Mouse (Mus musculus): ENCODE results near the gene Sh2d1b1.
"Not testable (repeated sequence)": the region's sequence is repeated elsewhere in the genome, so short reads cannot be mapped to it uniquely, and the experiment has no call there.

Gene Sh2d1b1

DNA sequence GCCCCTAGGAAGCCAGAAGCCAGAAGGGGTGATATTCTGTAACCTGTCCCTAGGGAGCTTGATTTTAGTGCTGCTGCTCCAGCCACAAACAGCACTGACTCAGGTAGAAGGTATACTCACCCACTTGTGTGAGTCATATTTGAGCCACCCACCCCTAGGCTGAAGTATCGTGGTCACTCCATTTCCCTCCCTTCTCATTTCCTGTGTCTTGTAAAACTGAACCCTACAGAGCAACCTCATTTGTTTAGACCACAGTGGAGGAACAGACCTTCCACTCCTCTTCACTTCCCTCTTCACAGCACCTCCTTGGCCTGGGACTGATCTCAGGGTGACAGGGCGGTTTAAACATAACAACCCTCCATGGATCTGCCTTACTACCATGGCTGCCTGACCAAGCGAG, at the start of gene Sh2d1b1:
Gene Sh2d1b1 (plus strand): TSS at position 305 of the 400 bp plus-strand sequence.
- no peak for DNase-seq (ENCODE audit: low spot score)

DNA sequence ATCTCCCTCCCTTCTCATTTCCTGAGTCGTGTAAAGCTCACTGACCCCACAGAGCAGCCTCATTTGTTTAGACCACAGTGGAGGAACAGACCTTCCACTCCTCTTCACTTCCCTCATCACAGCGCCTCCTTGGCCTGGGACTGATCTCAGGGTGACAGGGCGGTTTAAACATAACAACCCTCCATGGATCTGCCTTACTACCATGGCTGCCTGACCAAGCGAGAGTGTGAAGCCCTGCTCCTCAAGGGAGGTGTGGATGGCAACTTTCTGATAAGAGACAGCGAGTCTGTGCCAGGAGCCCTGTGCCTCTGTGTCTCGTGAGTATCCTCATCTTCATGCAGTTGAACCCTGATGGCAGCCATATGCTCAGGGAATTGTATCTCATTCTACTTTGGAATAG, 44.4 kb upstream of the Sh2d1b1 start, which contains the start of gene Sh2d1b2:
Gene Sh2d1b2 (plus strand): TSS at position 62 of the 400 bp plus-strand sequence.
- DNase-seq (ENCODE audit: low spot score) = not testable (repeated sequence)

DNA sequence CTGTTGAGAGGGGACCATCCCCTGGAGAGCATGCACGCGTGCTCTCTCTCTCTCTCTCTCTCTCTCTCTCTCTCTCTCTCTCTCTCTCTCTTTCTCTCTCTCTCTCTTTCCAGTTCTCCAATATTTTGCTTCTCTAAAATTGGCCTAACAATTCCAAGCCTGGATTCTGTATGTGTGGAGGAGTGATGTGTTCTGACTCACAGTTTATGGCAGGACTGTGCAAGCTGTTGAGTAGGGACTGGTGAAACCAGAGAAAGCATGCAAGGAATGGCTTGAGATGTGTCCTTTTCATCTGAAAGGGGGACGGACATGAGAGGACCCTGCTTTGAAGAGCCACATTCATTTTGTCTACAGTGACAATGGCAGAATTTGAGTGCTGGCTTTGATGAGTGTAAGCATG, 32.1 kb upstream of the Sh2d1b1 start:
- no peak for DNase-seq (ENCODE audit: low spot score)

DNA sequence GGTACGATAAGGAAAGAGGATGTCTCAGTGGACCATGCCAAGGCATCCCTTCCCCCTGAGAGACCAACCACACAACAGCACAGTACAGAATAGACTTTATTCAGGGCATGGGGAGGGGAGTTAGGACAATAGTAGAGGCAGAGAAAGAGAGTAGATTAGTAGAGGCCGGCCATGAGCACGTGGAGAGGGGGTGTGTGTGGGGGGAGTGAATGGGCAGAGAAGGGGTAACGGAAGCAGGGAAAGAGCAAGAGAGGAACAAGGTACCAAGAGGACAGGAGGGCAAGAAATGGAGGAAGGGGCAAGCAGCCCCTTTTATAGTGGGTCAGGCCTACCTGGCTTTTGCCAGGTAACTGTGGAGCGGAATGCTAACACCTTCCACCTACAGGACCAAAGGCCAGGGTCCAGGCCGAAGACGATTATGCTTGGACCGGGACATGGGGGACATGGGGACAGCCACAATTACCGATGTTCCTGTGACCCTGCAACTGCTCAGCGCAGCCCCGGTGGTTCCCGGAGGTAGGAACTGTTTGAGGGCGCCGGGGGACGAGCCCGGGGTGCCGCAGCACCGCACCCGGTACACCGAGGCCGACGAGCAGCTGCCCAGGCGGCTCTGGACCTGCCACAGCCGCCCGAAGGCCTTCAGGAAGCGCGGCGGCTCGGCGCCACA, 22.1 kb upstream of the Sh2d1b1 start:
- no peak for DNase-seq (ENCODE audit: low spot score)

DNA sequence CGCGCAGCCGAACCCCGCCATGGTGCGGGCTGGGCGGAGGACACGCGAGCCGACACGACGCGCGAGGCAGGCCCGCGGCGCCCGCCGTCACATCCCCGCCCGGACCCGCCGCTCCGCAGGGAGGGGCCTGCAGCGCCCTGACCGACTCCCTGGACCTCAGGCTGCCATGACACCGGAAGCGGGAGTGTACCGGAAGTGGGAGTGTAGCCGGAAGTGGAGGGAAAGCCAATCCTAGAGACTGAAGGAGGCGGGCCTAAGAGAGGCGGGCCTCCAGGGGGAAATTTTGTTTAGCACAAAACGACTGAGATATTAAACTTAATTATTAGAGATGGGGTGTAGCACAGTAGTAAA, 21.6 kb upstream of the Sh2d1b1 start:
- peak; percentile 79 for DNase-seq (ENCODE audit: low spot score)

DNA sequence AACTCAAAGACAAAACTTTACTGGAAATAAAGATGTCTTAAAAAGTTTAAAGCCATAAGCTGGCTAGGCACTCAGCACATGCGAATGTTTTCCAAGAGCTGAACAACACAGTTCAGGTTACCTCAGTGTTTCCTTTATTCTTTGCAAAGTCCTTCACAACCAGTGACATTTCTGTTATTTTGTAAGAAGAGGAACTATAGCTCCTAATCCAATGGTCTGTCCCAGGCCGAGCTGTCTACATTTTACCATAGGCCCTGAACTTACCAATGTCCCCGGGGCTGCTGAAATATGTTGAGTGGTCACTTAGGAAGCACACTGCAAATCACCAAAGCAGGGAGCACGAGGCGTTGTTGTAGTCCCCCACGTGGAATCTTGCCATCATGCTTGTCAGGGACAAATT, 6.8 kb upstream of the Sh2d1b1 start:
- no peak for DNase-seq (ENCODE audit: low spot score)

DNA sequence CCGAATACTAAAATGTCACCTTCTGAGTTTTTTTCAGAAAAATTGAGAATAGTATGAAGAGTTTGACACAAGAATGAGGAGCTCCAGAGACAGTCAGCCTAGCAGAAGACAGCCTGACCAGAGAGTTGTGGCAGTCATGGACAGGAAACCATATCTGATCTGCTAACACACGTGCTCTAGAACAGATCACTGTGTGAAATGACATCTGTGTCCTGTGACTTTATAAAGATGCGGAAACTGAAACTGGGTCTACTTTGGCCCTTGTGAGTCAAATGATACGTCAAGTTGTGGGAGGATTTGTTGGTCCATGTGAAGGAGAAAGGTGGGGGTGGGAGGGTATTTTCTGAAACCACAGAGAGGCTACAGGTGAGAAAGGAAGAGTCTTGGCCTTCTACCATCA, 6.4 kb upstream of the Sh2d1b1 start:
- DNase-seq (ENCODE audit: low spot score) = no peak

DNA sequence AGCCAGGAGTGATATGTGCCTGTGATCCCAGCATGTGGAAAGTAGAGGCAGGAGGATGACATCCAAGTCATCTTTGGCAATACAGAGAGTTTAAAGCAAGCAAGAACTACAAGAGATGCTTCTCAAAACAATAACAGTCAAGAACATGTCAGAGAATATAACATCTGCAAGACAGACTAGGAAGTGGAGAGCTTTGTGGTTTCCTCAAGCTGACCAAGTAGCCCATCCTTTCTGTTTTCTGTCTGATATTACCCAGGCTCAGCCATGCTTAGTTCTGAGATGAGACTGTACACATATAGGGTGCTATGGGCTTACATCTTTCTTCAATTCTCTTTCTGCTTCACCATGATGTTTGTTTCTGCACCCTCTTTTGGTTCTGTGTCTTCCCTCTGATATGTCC, 3.9 kb upstream of the Sh2d1b1 start:
- no peak for DNase-seq (ENCODE audit: low spot score)

DNA sequence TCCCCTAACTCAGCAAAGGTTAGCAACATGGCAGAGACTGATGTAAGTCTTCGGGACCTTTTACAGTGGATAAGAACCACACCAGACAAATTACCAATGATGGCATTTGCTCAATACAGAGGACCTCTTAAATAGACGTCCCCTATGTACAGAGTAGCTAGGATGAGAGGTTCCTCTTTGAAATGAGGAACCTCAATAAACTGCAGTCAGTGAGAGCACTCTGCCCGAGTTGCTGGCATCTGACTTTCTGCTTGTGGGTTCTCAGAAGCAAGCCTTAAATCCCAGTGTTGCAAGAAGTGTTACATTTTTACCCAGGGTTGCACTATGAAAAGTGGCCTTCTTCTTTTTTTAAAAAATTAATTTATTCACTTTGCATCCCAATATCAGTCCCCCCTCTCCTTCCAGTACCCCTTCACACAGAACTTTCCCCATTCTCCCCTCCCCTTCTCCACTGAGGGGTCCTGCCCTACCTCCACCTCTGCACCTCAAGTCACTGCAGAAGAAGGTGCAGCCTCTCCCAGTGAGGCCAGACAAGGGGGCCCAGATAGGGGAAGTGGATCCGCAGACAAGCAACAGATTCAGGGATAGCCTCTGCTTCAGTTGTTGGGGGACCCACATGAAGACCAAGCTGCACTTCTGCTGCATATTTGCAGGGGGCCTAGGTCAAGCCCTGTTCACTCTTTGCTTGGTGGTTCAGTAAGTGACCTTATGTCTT, 5.5 kb downstream of the Sh2d1b1 start:
- no peak for DNase-seq (ENCODE audit: low spot score)

DNA sequence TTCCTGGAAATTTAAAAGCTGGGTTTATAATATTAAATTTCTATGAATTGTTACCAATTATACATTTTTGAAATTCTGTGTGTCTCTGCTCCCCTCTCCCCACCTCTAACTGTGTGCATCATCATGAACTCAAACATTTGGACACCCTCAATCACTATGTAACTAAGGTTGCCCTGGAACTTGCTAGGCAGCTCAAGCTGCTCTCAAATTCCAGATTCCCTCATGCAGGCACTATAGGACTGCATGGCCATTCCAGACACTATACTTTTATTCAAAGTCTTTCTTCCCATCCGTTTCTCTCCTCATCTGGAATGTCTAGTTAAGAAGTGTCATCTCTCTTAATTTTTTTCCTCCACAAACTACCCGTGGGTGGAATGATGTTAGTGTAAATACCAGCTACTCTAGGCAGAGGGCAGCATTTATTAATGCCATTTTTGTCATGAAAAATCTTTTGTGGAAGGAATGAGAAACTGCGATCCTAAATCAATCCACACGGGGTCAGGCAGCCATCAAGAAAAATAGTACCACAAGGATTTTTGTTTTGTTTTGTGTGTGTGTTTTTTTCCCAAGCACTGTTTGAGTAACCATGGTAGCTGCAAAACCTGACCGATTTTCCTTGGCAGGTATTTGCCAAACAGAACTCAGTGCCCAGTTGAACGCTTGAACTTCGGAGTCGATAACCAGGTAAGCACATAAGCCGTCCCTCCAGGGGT, 15.3 kb downstream of the Sh2d1b1 start:
- no peak for DNase-seq (ENCODE audit: low spot score)

DNA sequence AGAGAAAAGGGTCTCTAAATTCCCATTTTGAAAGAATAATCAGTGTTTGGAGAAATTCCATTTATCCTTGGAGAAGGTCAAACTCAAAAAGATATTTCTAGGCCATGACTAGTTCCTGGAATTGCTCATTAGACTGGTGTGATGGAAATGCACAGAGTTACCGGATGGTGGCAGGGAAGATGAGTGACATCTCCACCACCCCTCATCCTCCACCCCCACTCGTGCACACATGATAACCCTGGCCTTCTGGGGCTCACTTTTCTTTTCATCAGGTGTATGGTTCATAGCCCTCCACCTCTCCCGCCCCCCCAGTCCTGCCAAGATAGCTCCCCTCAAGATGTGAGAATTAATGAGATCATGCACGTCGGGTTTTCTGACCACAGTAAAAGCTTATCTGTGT, 16.1 kb downstream of the Sh2d1b1 start:
- DNase-seq (ENCODE audit: low spot score) = no peak

DNA sequence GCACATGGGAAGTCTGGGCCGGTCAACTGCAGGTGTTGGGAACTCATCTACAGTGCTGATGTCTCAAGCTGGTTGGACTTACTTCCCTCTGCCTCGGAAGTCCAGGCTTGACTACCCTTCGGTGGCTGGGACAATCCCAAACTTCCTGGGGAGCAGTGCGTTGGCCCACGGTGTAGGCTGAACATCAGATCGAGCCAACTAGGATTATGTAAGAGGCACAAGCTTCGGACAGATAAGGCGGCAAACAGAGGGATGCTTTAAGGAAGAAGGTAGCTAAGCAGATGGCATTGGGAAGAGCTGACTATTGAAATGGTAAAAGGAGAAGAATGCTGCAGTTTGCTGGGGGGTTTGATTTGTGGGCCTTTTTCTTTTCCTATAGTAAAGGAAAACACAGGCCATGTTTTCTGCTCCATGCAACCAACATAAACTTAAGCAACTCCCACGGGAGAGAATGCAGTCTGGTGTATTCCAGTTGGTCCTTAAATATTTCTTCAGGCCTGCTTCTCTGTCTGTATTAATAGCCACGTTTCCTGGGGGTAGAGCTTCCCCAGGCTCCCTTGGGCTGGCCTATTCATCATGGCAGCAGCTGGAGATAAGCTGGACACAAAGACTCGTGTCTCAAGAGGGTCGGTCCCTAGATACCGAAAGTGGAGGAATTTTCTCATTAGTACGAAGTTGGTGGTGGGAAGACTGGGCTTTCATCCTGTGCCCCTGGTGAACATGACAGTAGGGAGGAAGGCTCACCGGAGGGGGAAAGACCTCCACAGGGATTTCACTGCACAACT, 17.9 kb downstream of the Sh2d1b1 start:
- no peak for DNase-seq (ENCODE audit: low spot score)

DNA sequence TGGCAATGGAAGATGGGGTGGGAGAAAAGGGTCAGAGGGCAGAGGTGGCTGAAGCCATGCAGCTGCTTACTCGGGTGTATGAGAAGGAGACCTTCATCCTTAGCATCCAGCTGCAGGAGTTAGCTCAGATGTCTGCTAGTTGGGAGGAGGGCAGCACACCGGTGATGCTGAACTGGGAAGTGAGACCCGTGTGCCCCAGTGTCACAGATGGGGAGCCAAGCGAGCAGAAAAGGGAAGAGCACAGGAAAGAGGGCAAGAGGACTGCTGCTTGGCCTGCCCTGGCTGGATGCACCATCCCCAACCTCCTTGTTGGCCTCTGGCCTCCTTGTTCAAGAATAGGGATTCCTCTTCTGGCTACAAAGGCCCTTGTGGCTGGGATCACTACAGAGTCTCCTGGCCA, 22.4 kb downstream of the Sh2d1b1 start:
- no peak for DNase-seq (ENCODE audit: low spot score)

DNA sequence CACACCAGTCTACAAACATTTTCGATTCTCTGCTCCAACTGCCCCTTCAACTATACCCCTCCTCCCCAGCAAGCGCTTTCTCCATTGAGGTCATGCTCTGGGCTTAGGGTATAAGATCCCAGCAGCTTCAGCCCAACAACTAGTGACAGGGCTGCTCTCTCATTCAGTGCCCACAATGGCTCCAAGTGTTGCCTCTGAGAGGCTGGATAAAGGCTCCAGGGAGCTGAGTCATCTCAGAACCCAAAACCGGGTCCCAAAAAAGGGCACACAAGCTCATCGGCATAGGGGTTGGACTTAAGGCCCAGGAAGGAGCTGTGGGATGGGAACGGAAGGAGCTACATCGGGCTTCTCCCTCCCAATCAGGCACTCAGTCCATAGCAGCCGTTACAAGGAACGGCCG, 24.6 kb downstream of the Sh2d1b1 start:
- DNase-seq (ENCODE audit: low spot score) = no peak

DNA sequence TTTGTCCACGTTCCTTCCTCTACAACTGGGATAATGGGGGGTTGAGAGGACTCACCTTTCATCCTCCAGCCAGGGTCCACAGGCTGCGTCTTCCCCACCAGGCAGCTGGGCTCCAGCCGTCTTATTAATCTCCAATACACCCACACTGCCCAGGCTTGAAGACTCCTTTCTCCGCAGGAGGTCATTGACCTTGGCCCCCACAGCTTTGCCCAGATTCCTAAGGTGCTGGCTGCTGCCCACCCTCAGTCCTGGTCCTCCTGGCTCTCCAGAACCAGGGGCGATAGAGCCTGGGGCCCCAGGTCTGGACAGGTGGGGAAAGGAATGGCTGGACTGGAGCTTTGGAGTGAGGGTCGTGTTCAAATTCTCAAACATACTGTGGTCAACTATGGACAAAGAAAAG, 25.3 kb downstream of the Sh2d1b1 start:
- DNase-seq (ENCODE audit: low spot score) = no peak

DNA sequence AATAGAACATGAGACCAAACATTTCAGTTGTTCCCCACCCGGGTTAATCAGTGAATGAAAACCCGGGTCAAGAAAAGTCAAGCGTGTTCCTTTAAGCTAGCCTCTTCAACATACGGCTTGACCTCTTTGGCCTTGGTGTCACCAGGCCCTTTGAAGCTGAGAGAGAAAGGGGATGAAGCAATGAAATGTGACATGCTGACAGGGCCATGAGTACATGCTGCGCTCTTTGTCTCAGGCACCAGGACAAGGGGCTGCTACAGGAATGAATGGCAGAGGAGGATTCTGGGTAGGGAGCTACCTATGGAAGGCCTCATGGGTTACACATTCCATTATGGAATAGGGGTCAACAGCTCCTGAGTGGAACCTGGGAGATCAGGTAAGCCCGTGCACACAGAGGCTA, 26.0 kb downstream of the Sh2d1b1 start:
- DNase-seq (ENCODE audit: low spot score) = no peak

DNA sequence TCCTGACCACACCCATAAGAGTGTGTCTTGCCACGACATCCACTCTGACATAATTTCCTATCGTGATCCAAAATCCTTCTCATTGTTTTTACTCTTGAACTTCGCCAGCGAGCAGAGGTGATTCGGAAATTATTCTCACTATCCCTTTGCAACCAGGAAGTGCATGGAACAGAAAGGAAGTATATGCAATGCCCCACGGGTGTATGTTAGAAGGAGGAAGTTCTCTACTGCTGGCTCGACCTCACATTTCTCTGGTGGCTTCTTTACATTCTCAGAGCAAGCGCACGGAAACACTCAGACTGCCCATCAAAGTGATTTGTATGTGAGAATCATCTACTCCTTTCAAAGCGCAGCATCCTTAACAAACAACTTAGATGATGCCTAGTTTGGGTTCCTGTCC, 27.9 kb downstream of the Sh2d1b1 start:
- no peak for DNase-seq (ENCODE audit: low spot score)

DNA sequence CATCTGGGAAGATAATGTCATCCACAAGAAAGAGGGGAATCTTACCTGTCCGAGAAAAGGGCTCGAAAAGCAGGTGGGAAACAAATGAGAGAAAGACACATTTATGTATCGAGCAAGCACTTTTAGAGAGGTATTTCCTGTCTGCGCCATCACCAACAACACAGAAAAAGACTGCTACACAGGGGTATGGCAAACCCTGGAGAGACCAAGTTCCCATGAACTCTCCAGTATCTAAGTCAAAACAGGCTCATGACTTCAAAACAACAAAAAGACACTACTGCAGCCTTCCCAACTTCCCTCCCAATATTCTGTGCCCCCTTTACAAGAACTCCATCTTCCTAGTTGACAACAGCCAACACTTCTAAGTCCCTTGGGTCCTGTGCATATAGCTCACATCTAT, 29.1 kb downstream of the Sh2d1b1 start, which contains the start of gene Gm7694:
Gene Gm7694 (minus strand): TSS at position 101 of the 400 bp plus-strand sequence.
- DNase-seq (ENCODE audit: low spot score) = no peak

DNA sequence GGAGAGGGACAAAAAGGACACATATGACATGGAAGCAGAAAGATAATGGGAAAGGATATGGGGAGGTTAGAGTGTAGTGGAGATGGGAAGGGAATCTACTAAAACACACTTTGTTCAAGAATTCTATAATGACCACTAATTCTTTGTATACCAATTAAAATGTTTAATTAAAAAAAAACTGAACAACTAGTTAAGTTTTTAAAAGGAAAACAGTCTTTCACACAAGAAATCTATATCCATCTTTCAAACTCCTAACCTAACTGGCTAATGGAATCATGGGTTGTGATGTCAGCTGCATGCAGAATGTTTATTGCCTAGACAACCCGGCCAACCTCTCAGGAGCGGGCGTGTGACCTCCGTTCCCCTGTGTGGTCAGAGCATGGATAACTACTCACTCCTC, 31.4 kb downstream of the Sh2d1b1 start, which contains the start of gene Spata46:
Gene Spata46 (plus strand): TSS at position 301 of the 400 bp plus-strand sequence.
- no peak for DNase-seq (ENCODE audit: low spot score)

DNA sequence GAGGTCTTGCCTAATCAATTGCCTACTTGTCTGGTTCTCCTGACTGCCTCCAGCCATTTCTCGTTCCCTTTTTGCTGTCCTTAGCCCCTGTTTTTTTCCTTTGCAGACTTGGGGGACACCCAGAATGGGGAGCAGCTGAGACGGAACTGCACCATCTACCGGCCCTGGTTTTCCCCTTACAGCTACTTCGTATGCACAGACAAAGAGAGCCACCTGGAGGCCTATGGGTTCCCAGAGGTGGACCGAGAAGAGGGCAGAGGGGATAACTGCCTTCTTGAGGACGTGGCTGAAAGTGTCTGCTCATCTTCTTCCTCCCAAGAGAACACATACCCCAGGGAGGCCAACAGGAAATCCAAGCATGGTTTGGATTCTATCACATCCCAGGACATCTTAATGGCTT, 34.3 kb downstream of the Sh2d1b1 start:
- DNase-seq (ENCODE audit: low spot score) = no peak

DNA sequence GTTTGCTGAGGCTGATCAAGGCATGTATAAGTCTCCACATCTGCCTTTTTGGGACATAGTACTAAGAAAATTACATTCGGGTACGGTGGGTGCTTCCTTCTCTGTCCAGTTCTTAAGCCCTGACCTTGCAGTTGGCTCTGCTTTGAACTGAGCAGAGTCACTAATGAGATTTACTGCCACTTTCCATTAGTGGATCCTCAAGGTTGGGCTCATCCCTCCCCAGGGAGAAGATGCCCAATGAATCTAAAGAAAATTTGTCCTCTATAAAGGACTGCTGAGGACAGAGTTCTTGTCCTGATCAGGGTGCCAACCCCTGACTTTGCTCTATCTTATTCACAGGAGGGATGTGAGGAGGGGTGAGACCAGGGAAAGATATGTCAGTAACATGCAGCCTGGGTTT, 44.9 kb downstream of the Sh2d1b1 start:
- DNase-seq (ENCODE audit: low spot score) = no peak

DNA sequence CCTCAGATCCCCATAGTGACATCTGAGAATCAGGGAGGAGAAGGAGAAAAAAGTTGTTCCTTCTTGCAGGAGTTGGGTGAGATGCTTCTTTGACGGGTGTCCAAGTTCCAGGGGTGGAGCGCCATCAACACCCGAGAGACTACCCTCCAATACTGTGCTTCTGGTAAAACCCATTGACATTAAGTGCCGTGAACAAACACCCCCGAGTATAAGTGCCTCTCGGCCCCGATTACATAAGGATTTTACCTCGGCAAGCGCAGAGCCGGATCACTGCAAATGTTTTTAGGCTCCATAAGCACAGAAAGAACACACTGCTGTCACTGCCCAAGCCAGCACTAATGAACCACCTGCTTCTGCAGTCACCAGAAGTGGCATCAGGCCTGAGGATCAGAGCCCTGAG, 45.9 kb downstream of the Sh2d1b1 start:
- no peak for DNase-seq (ENCODE audit: low spot score)
